Mouse (Mus musculus) olfactory bulb, adult 2 months (tissue): ENCODE data around the gene Fancg.

Experiments
- CTCF ChIP-seq: fragments of 200-500 bp; IDR thresholded peaks from 2 replicates; pipeline ENCODE4 v1.5.1; 2012; ENCODE audit warnings: low read depth, mild to moderate bottlenecking, low read length, moderate library complexity; ENCODE audit not compliant: insufficient read depth
- POLR2A ChIP-seq: fragments of 200-500 bp; IDR thresholded peaks from 2 replicates; pipeline ENCODE4 v1.6.1; 2012; ENCODE audit warnings: mild to moderate bottlenecking, low read depth, low read length, moderate library complexity; ENCODE audit not compliant: insufficient read depth

DNA sequence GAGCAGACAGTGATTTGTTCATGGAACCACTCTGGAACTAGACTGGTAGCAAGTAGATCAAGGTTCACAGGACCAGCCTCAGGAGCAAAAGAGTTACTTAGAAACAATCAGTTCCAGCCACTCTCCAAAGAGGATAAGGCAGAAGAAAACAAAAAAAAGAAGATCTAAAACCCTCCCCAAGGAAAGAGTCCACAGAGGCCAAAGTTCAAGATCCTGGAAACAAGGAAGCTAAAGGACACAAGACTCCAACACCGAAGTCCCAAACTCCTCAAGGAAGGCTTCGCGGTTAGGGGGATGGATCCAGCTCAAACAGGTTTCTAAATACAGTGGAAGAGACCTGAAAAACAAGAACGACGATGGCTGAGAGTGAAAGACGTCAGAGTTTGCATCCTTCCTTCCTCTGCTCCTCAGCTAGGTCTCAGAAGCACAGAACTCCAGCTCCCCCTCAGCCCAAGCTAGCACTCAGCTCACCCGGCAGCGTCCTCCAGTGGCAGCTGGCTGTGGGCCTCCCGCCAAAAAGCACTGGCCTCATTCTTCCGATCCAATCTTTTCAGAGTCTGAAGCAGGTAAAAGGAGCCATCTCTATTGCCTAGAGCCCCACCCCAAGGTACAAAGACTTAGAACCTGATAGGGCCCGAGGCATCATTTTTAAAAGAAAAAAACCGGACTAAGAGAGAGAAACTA, 7.4 kb downstream of the Fancg start:
- TF ChIP-seq CTCF = no peak
- no peak for TF ChIP-seq POLR2A
